Mouse (Mus musculus): Measurements from ENCODE around the gene Slc44a2.
"Not testable (repeated sequence)": the region's sequence is repeated elsewhere in the genome, so short reads cannot be mapped to it uniquely, and the experiment has no call there.

Slc44a2 gene

DNA sequence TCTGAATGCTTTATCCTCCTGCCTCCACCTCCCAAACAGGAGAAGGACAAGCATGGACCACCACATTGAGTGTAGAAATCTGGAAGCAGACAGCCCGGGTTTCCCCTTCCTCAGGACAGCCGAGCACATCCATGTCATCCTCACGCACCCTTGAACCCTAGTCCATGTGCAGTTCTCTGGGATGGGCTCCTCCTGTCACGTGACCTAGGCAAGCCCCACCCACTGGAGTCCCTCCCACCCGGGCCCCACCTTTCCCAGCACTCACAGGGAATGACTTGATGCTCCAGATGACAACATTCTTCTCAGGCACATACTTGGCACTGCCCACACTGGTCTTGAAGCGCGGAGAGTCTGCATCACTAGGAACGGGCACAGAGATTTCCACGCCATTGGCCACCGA lies 21.5 kb upstream of the Slc44a2 start:
- DNase-seq (ENCODE audit: low read depth in 1 of 2, low spot score in 2 of 2): no peak

- no peak for DNase-seq (ENCODE audit: low read depth in 1 of 2, low spot score in 2 of 2)
These were observed 15.4 kb upstream of the Slc44a2 start for GRCm38 (mm10) chr9:21305065-21305464.

DNA sequence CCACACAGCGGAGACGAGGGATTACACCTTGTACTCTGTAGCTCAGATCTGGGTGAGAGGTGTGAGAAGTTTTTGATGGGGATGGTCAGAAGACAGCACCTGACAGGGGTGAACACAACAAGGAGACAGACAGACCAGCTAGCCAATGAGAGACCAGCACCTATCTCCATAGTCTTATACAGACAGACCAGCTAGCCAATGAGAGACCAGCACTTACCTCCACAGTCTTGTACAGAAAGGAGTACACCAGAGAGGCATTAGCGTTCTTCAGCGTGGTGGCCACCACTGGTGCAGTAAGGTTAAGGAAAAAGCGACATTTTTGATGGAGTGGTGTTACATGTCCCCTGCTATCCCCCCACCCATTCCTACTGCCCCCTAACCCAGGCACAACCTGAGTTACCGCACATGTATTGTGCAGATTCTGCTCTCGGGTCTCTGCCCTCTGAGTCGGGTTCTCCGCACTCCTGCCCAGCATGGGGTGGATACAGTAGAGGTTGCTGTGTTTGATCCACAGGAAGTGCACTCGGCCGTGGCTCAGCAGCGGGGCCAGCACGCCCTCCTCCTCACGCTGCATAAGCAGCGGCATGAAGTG lies 11.3 kb upstream of the Slc44a2 start:
- DNase-seq (ENCODE audit: low read depth in 1 of 2, low spot score in 2 of 2): no peak

DNA sequence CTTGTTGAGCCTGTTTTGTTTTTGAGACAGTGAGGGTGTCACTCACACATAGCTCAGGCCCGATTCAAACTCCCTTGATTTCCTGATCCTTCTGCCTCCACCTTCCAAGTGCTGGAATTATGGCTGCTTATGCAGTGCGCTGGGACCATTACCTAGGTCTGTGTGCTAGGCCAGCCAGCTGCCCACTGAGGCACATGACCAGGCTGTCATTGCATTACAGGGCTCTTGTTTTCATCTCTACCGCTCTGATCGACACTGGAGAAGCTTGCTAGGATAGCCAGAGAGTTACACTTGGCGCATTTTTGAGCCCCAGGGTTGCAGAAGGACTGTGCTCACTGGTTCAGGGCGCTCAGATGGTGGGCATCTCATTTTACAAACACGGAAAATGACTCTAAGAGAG lies 8.8 kb upstream of the Slc44a2 start:
- no peak for DNase-seq (ENCODE audit: low read depth in 1 of 2, low spot score in 2 of 2)

- no peak for DNase-seq (ENCODE audit: low read depth in 1 of 2, low spot score in 2 of 2)
These were observed 8.4 kb upstream of the Slc44a2 start, which contains the start of gene Ap1m2 for GRCm38 (mm10) chr9:21312134-21312533. Ap1m2 (minus strand) TSS chr9:21312337.

DNA sequence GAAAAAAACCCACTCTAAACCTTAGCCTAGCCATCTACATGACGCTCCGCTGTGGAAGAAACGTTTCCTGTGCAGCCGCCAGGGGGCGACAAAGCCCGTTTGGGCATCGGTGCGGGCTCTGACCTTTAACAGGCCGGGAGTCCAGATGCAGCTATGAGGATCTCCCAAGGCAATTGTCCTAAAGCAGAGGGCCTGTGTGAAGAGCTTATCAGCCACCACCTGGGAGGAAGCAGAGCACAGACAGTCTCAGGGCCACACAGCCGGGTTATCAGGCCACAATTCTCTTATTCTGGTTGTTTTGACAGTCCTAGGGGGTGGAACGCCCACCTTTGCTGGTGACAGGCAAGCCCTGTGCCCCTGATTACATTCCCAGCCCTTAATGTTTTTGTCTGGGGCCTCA lies 7.1 kb upstream of the Slc44a2 start:
- peak; percentile 72 to 81 for DNase-seq (ENCODE audit: low read depth in 1 of 2, low spot score in 2 of 2)

DNA sequence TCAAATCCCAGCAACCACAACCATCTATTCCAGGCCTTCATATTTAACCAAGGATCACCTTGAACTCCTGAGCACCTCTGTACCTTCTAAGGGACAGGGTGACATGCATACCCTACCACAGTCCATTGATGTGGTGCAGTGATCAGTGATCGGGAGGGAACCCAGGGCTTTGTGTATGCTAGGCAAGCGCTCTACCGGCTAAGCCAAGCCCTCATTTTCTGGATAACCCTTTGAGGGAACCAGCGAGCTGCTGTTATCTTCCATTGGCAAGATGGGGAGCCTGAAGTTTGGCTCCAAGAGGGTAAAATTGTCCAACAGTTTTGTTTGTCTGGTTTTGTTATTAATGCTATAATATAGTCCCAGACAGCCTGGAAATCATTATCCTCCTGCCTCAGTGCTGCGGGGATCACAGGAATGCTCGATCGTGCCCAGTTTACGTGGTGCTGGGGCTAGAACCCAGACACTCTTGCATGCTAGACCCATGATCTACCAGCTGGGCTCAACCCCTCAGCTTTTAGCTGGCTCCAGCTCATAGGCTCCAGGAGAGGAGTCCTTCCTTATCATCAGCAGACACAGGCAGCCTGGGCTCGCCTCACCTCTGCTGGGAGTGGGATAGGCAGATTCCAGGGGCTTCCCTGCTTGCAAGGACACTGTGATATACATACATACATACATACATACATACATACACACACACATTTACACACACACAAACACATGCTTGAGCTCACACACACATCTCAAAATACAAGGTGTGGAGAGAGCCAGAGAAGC lies 5.9 kb upstream of the Slc44a2 start:
- DNase-seq (ENCODE audit: low read depth in 1 of 2, low spot score in 2 of 2): no peak

DNA sequence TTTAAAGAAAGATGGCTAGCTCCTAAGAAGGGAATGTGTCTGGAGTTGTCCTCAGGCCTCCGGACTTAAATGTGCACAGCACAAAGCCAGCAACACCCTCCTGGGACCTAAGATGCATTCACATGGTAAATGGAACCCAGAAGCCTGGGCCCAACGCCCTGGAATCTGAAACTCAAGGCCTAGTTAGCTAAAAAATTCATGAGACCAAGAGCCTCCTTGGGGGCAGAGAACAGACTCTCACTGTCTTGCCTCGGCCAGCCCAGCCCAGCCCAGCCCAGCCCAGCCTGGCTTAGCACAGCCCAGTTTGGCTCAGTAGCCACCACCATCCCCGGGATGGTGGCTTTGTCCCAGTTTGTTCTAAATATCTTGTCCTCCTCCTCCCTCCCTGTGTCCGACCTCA lies 5.1 kb upstream of the Slc44a2 start:
- DNase-seq (ENCODE audit: low read depth in 1 of 2, low spot score in 2 of 2): no peak

GRCm38 (mm10) chr9:21316696-21317095 lies 3.8 kb upstream of the Slc44a2 start:
- DNase-seq (ENCODE audit: low read depth in 1 of 2, low spot score in 2 of 2): peak; percentile 34

DNA sequence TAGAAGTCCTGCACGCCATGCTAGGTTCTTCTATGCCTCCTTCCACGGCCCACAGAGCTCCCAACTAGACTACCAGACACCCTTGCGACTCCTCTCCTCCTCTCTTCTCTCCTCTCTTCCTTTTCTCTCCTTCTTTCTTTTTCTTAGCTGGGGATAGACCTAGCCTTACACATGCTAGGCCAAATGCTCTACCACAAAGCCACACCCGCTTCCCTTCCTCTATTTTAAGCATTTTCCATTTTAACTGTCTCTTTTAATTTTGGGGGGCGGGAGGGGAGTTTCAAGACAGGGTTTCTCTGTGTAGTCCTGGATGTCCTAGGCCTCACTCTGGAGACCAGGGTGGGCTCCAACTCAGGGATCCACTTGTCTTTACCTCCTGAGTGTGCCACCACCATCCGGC lies 1.7 kb upstream of the Slc44a2 start:
- no peak for DNase-seq (ENCODE audit: low read depth in 1 of 2, low spot score in 2 of 2)

- no peak for DNase-seq (ENCODE audit: low read depth in 1 of 2, low spot score in 2 of 2)
These were observed 995 bp upstream of the Slc44a2 start for GRCm38 (mm10) chr9:21319503-21319902.

DNA sequence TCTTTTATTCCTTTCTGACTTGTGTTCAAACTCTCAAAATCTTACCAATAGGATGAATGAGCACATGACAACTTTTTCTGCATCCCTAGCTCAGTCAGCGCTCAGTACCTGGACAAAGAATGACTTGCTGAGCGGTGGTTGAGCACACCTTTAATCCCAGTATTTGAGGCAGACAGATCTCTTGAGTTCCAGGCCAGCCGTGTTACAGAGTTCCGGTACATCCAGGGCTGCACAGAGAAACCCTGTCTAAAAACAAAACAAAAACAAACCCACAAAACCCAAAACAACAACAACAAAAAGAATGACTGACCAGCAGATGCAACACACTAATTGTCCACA lies 249 bp upstream of the Slc44a2 start:
- no peak for DNase-seq (ENCODE audit: low read depth in 1 of 2, low spot score in 2 of 2)

- peak; percentile 36 to 71 for DNase-seq (ENCODE audit: low read depth in 1 of 2, low spot score in 2 of 2)
These were observed 976 bp downstream of the Slc44a2 start for GRCm38 (mm10) chr9:21321513-21321835.

DNA sequence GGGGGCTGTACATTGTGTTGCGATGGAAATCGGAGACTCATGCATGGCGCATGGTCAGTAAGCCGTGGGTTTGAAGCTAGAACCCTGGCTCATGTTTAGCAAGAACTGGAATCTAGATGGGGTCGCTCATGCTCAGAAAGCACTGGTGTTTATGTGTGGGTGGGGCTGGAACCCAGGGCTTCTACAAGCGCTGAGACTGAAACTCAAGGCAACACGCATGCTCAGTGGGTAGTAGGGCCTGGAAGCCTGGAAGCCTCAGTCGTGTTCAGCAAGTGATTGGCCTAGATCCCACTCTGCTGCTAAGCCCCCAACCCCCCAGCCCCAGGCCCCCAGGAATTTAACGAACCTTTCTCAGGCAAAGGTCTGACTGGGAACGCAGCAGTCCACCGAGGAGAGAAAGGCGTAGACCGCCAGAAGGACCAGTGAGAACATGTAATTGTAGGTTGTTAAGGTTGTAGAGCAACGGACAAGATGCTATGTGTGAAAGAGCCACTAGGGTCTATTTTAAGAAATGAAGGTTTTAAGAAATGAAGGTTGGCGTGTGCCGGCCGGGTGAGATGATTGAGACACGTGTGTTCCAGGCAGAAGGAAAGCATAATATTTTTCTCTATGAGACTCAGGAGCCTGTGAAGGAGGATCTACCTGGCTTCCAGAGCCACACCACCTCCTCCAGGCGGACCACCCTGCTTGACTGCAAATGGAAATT lies 1.9 kb downstream of the Slc44a2 start:
- DNase-seq (ENCODE audit: low read depth in 1 of 2, low spot score in 2 of 2): no peak

DNA sequence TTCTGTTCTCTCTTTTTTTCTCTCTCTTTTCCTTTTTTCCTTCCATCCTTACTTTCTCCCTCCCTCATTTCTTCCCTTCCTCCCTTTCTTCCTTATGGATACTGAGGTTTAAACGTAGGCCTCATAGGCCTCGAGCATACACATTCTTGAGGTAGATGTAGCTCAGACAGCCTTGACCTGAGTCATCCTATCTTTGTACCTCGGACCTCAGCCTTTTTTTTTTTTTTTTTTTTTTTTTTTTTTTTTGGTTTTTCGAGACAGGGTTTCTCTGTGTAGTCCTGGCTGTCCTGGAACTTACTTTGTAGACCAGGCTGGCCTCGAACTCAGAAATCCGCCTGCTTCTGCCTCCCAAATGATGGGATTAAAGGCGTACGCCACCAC lies 2.4 kb downstream of the Slc44a2 start:
- not testable (repeated sequence) for DNase-seq (ENCODE audit: low read depth in 1 of 2, low spot score in 2 of 2)

DNA sequence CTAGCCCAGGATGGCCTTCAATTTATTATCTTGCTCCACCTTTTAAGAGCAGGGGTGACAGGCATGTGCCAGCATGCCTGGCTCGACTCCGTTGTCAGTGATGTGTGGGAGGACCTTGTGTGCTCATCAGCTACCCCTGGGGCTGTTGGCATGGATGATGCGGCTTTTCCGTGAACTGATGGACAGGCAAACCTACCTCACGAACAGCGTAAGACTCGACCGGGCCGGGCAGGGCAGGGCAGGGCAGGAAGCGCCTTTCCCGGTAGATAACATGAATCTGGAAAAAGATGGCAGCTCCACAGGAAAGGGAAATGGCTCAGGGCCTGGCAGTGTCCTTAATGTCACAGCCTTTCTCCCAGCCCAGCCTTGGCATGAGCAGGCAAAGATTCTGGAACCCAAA lies 3.8 kb downstream of the Slc44a2 start:
- no peak for DNase-seq (ENCODE audit: low read depth in 1 of 2, low spot score in 2 of 2)

DNA sequence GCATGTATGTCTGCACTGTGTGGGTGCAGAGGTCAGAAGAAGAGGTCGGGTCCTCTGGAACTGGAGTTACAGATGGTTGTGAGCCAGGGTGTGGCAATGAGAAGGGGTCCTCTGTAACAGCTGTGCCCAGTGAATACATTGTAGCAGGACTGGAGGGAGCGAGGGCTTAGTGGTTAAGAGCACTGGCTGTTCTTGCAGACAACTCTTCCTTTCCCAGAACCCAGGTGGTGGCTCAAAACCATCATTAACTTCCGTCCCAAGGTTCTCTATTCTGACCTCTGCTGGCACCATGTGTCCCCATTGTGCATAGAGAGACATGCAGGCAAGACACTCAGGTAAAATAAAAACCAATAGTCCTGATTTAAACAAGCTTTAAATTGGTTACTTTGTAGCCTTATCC lies 7.1 kb downstream of the Slc44a2 start:
- DNase-seq (ENCODE audit: low read depth in 1 of 2, low spot score in 2 of 2): no peak

DNA sequence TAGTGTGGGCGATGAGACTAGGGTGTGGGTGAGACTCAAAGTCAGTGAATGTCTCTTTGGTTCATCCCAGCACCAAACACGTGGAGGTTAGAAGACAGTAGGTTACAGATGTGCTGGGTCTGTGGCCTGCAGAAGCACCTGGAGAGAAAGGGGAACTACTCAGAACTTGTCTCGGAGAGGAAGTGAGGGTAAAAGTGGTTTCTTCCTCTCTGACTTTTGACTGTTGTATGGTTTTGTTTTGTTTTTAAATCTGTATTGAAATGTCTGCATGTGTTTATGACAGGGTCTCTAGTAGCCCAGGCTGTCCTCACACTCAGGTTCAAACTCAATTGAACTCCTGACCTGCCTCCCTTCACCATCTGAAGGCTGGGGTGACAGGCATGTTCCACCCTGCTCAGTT lies 7.5 kb downstream of the Slc44a2 start:
- no peak for DNase-seq (ENCODE audit: low read depth in 1 of 2, low spot score in 2 of 2)

DNA sequence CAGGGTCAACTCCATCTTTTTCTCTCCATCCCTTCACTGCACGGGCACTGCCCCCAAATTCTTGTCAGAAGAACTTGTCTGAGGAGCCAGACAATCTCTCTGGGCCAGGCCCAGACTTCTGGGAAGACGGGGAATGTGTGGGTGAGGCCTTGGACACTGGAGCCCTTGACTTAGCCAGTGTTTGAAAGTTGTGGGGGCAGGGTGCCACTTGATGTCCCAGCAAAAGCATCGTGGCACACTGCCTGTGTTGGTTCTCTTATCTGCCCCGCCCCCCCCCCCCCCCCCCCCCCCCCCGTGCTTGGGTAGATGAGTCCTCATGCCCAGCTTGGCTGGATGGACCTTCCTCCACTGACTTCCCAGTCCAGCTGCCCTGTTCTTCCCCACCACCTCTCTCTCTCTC lies 8.5 kb downstream of the Slc44a2 start:
- DNase-seq (ENCODE audit: low read depth in 1 of 2, low spot score in 2 of 2): no peak

- no peak for DNase-seq (ENCODE audit: low read depth in 1 of 2, low spot score in 2 of 2)
These were observed 9.3 kb downstream of the Slc44a2 start for GRCm38 (mm10) chr9:21329699-21330289.

DNA sequence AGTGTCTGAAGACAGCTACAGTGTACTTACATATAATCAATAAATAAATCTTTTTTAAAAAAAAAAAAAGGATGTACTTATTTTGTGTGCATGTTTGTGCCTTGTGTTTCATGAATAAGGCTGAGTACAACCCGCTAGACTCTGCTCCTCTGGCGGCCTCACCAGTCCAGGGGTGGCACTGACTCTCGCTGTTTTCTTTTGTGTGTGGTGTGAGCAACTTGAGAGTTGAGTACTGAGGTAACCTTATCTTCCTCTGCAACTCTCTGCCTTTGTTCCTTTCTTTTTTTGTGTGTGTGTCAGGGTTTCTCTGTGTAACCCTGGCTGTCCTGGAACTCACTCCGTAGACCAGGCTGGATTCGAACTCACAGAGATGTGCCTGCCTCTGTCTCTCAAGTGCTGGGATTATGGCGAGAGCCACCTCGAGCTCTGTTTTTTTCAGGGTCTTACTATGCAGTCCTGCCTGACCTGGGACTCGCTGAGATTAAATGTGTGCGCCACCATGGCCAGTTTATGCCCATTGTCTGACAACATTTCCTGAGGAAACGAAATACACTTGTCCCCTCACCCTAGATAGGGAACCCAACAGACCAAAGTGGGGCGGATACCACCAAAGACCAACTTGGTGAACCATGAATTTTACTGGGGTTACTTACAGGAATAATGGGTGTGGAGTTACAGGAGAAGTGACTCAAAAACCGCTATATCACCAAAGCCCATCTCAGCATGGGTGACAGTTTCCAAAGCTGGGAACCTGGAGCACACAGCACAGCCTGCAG lies 11.1 kb downstream of the Slc44a2 start:
- DNase-seq (ENCODE audit: low read depth in 1 of 2, low spot score in 2 of 2): no peak

All from monocyte, adult 2 months (primary cell).